Mouse (Mus musculus): Measurements from ENCODE around the gene Lzic. TPM values are rescaled to one million over a fixed set of nuclear protein-coding genes. Genes with fewer than 3 reads are reported as not detected.

Lzic gene
- polyA plus RNA-seq (2012; ENCODE audit: insufficient read depth, insufficient read length, low replicate concordance, missing spikeins) = not detected in 2 replicates

DNA sequence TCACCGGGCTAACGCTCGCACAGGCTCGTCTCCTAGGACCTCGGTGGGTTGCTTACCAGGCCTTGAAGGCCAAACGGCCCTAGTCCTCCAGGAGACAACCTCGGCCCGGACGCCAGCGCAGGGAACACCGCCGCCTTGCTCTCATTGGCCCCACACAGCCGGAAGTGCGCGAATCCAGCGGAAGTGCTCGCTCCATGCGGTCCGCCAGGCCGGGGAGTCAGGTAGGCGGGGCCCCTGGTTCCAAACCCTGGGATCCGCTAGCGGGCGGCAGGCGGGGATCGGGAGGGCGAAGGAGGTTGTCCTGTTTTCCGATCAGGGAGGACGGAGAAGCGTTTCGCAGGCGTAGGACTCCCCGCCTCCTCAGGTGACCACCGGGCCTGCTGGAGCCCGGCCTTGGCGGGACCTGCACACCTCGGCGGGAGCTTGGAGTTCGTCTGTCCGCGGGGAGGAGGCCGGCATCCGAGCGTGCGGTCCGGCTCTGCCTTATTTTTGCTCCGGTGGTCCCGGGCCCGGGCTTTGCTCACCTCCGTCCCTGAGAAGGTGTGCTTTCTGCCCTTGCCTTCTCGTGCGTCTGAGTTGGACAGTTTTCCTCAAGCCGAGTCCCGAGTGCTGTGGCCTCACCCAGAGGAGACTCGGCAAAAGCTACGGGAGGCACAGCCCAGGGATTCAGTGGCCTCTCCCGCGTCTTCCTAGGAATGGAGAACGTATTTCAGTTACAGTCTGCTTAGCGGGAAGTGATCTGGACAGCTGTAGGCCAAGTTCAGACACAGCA is at the start of gene Lzic, which contains the start of gene Nmnat1:
Gene Lzic (plus strand): TSS at position 177 of the 772 bp plus-strand sequence.
Gene Nmnat1 (minus strand): TSS at position 150 of the 772 bp plus-strand sequence.
- TF ChIP-seq POLR2A (IDR thresholded peaks at IDR 0.05; ENCODE audit: insufficient read depth, low read depth, low read length) (peak; percentile 52), CTCF (IDR thresholded peaks at IDR 0.05; ENCODE audit: insufficient read depth, low read depth, low read length) (no peak)
- Histone ChIP-seq H3K27ac (ENCODE audit: insufficient read depth, low read depth, low read length) (peak within 1 kb of the TSS; percentile 59), H3K4me1 (ENCODE audit: control insufficient read depth, insufficient read depth, low read length) (peaks cover 9% of the 10 kb centered on the region), H3K4me3 (ENCODE audit: insufficient read depth, low read depth, low read length) (peak within 1 kb of the TSS; percentile 78)
- WGBS = under 1% methylated on average over 60 of the region's 60 CpGs

DNA sequence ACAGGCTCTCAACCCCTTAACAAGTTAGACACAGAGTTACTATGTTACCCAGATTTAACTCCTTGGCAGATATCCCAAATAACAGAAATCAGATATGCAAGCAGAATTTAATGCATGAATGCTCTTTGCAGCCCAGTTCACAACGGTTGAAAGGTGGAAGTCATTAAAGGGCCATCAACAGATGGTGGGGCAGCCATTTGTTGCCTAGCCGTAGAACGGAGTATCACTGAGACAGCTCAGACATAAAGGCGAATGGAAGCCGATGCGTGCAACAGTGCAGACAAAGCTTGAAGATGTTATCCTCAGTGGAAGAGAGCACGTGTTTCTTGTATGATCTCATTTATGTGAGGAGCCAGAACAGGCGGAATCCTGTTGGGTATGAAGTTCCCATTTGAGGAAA is 44.5 kb upstream of the Lzic start:
- Histone ChIP-seq H3K4me3 (ENCODE audit: insufficient read depth, low read depth, low read length) (no peak overlapping the region), H3K27ac (ENCODE audit: insufficient read depth, low read depth, low read length) (no peak overlapping the region), H3K4me1 (ENCODE audit: control insufficient read depth, insufficient read depth, low read length) (0 out of 2 replicates have a peak, but pooled peaks cover 6% of the 10 kb centered on the region)
- TF ChIP-seq CTCF (IDR thresholded peaks at IDR 0.05; ENCODE audit: insufficient read depth, low read depth, low read length) (no peak), POLR2A (IDR thresholded peaks at IDR 0.05; ENCODE audit: insufficient read depth, low read depth, low read length) (no peak)
- 67% methylated on average over 8 of the region's 8 CpGs for WGBS

DNA sequence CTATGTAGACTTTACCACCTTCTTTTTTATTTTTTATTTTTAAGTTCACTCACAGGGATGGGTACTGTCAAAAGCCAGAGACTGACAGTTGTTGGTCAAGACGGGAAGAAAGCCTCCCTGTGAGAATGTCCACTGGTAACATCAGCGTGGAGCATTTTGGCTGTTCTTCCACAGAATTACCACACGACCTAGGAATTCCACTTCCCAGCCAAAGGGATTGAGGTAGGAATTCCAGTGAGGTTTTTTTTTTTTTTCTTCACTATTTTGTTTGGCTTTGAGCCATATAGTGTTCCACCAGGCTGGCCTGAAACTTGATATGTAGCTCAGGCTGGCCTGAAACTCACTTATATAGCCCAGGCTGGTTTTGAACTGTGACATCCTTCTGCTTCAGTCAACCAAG is 42.6 kb upstream of the Lzic start:
- Histone ChIP-seq H3K4me1 (ENCODE audit: control insufficient read depth, insufficient read depth, low read length) (peaks cover 10% of the 10 kb centered on the region), H3K27ac (ENCODE audit: insufficient read depth, low read depth, low read length) (no peak overlapping the region), H3K4me3 (ENCODE audit: insufficient read depth, low read depth, low read length) (no peak overlapping the region)
- whole genome bisulfite sequencing = 59% methylated on average over 3 of the region's 3 CpGs
- TF ChIP-seq POLR2A (IDR thresholded peaks at IDR 0.05; ENCODE audit: insufficient read depth, low read depth, low read length) = no peak
- TF ChIP-seq CTCF (IDR thresholded peaks at IDR 0.05; ENCODE audit: insufficient read depth, low read depth, low read length) = no peak

DNA sequence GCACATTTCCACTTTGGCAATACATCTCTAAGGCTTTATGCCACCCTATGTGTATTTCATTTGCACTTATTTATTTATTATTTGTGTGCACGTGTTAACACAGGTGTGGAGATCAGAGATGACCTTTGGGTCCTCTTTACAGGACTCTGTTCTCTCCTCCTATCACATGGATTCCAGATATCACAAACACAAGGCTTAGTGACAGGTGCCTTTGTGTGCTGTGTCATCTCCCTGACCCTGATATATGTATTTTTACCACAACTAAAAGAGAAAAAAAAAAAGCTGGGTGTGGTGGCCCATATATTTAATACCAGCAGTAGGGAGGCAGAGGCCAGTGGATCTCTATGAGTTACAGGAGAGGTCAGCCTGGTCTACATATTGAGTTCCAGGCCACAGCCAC is 40.6 kb upstream of the Lzic start:
- H3K4me1 ChIP-seq (ENCODE audit: control insufficient read depth, insufficient read depth, low read length) = peaks cover 10% of the 10 kb centered on the region
- WGBS = 79% methylated on average over 1 of the region's 1 CpGs
- TF ChIP-seq CTCF (IDR thresholded peaks at IDR 0.05; ENCODE audit: insufficient read depth, low read depth, low read length) = no peak
- TF ChIP-seq POLR2A (IDR thresholded peaks at IDR 0.05; ENCODE audit: insufficient read depth, low read depth, low read length) = no peak
- no peak overlapping the region for H3K4me3 ChIP-seq (ENCODE audit: insufficient read depth, low read depth, low read length)
- no peak overlapping the region for H3K27ac ChIP-seq (ENCODE audit: insufficient read depth, low read depth, low read length)

DNA sequence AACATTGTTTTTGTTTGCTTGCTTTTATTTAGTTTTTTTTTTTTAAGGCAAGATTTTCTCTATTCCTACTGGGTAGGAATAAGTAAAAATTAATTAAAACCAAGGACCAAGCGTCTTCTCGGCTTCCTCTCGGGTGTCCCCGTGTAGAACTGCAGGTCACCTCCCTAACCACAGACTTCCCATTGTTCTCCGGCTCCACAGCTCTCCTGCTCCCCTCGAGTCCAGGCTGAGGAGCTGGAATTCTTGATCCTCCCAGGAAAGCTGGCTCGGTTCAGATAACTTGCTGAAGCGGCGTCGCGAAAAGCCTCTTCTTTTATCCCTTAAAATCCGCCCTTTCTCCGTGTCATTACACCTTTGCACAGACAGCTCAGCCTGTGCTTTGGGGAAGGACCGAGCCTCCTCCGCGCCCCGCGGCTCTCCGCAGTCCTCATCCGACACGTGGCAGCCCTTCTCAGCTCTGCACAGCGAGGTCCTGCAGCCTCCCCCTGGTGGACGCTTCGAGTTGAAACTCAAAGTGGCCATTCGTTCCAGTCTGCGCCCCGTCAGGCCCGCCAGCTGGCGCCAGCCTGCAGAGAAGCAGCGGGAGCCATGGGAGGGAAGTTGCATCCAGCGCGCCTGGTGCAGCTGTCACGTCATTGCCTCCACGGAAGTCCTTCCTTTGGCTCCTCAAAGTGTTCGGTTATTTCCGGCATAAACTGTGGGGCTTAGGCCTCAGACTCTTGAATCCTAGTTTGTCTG is 39.9 kb upstream of the Lzic start:
- under 1% methylated on average over 36 of the region's 36 CpGs for WGBS
- TF ChIP-seq POLR2A (IDR thresholded peaks at IDR 0.05; ENCODE audit: insufficient read depth, low read depth, low read length) = peak; percentile 23; the same call in 1 of the 2 replicates
- TF ChIP-seq CTCF (IDR thresholded peaks at IDR 0.05; ENCODE audit: insufficient read depth, low read depth, low read length) = peak; percentile 90
- H3K4me3 ChIP-seq (ENCODE audit: insufficient read depth, low read depth, low read length) = peak overlapping the region; percentile 42
- H3K4me1 ChIP-seq (ENCODE audit: control insufficient read depth, insufficient read depth, low read length) = peaks cover 10% of the 10 kb centered on the region
- H3K27ac ChIP-seq (ENCODE audit: insufficient read depth, low read depth, low read length) = peak overlapping the region; percentile 28

DNA sequence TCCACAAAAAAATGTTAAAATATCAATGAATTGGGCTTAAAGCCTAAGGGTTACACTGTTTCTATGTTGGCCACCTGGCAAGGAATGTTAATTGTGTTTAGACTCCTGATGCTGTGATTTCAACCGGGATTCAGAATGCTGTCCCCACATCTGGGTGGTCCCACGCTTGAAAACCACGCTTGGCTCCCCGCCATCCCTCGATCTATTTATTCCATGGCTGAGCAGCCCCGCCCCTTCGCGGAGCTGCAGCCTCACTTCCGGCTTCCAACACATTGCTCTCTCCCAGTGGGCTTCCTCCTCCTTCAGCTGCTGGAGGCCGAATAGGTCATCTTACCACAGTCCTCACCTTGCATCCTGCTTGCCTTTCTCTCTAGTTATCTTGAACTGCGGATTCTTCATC is 39.2 kb upstream of the Lzic start:
- H3K4me1 ChIP-seq (ENCODE audit: control insufficient read depth, insufficient read depth, low read length) = peaks cover 10% of the 10 kb centered on the region
- no peak overlapping the region for H3K4me3 ChIP-seq (ENCODE audit: insufficient read depth, low read depth, low read length)
- H3K27ac ChIP-seq (ENCODE audit: insufficient read depth, low read depth, low read length) = peak overlapping the region; percentile 28; the same call in 1 of the 2 replicates
- TF ChIP-seq POLR2A (IDR thresholded peaks at IDR 0.05; ENCODE audit: insufficient read depth, low read depth, low read length) = no peak
- WGBS = 10% methylated on average over 11 of the region's 11 CpGs

DNA sequence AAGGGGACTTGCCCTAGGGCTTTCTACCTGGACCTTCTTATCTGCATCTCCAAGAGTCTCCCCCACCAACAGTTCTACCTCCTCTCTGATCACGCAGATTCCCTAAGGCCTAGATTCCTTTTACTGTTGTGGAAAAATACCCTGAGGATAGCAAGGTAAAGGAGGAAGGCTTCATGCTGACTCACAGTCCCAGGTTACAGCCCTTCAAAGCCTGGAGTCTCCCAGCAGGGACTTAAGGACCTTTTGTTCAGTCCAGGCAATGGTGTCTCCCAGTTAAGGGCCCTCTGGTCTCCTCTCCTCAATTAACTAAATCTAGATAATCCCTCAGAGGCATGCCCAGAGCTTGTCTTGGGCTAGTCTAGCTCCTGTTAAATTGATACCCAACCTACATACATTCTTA is 38.7 kb upstream of the Lzic start:
- H3K4me1 ChIP-seq (ENCODE audit: control insufficient read depth, insufficient read depth, low read length) = peaks cover 10% of the 10 kb centered on the region
- 85% methylated on average over 1 of the region's 1 CpGs for WGBS
- TF ChIP-seq CTCF (IDR thresholded peaks at IDR 0.05; ENCODE audit: insufficient read depth, low read depth, low read length) (no peak), POLR2A (IDR thresholded peaks at IDR 0.05; ENCODE audit: insufficient read depth, low read depth, low read length) (no peak)
- no peak overlapping the region for H3K4me3 ChIP-seq (ENCODE audit: insufficient read depth, low read depth, low read length)
- 0 out of 2 replicates have a peak overlapping the region, but pooled peaks have one; percentile 10 for H3K27ac ChIP-seq (ENCODE audit: insufficient read depth, low read depth, low read length)

DNA sequence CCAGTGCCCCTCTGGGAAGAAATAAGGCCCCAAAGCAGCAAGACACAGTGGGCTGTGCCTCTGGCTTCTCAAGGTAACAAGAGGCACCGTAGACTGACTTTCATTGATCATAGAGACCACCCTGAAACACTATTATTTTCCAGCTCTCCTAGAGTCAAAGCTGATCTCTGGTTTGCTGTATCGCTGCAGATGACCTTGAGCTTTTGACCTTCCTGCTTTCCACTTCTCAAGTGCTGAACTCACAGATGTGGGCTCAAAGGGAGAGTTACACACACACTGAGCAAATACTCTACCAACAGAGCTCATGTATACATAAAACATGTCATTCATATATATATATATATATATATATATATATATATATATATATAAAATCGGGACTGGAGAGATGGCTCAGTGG is 34.4 kb upstream of the Lzic start:
- Histone ChIP-seq H3K4me1 (ENCODE audit: control insufficient read depth, insufficient read depth, low read length) (peaks cover 4% of the 10 kb centered on the region), H3K27ac (ENCODE audit: insufficient read depth, low read depth, low read length) (no peak overlapping the region), H3K4me3 (ENCODE audit: insufficient read depth, low read depth, low read length) (no peak overlapping the region)
- TF ChIP-seq POLR2A (IDR thresholded peaks at IDR 0.05; ENCODE audit: insufficient read depth, low read depth, low read length) = no peak
- no peak for TF ChIP-seq CTCF (IDR thresholded peaks at IDR 0.05; ENCODE audit: insufficient read depth, low read depth, low read length)
- whole genome bisulfite sequencing = 79% methylated on average over 3 of the region's 3 CpGs

DNA sequence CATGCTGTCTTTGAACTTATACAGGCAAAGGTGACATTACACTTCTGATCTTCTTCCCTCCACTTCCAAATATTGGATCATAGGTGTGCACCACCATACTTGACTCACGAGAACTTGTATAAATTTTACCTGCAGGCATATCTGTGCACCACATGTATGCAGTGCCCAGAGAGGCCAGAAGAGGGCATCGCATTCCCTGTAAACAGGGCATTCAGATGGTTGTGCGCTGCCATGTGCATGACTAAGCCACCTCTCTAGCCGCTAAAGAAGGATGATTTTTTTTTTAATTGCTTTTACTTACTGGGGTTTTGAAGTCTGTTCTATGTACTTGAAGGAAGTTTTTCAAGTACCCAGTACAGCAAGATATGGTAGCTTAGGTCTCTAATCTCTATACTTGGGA is 31.4 kb upstream of the Lzic start:
- TF ChIP-seq CTCF (IDR thresholded peaks at IDR 0.05; ENCODE audit: insufficient read depth, low read depth, low read length) = no peak
- Histone ChIP-seq H3K27ac (ENCODE audit: insufficient read depth, low read depth, low read length) (no peak overlapping the region), H3K4me3 (ENCODE audit: insufficient read depth, low read depth, low read length) (no peak overlapping the region), H3K4me1 (ENCODE audit: control insufficient read depth, insufficient read depth, low read length) (no peaks in the 10 kb centered on the region)
- WGBS = 77% methylated on average over 4 of the region's 4 CpGs

Measured in olfactory bulb, adult 2 months (tissue).